Mouse (Mus musculus) limb, embryonic 11.5 days (tissue): ENCODE measurements at regions not wholly inside any gene's neighbourhood (a gene's known extent, or its start where the extent isn't known, plus 50 kb on each side); places are given as distances from the start of the nearest gene placed in this dataset.

Experiments used
- ATAC-seq: fragments of 200-750 bp; cut with Nextera tagmentation; 2 replicates; pipeline ENCODE4 v1.8.0; 2017; ENCODE audit warnings: low read depth; ENCODE audit not compliant: insufficient number of reproducible peaks, low FRiP score, low TSS enrichment
- DNase-seq: peaks from one replicate; pipeline ENCODE4 v3.0.0-alpha.2; 2015; ENCODE audit warnings: low spot score
- H3K27ac ChIP-seq: fragments of 300-500 bp; sonication (generic); replicated peaks from 2 replicates; pipeline ENCODE4 v1.5.1; 2014; ENCODE audit warnings: low read depth, mild to moderate bottlenecking, low read length
- H3K27me3 ChIP-seq: fragments of 300-500 bp; sonication (generic); 2 replicates; pipeline ENCODE4 v1.6.1; 2014; ENCODE audit warnings: mild to moderate bottlenecking, low read length, mixed read lengths; ENCODE audit not compliant: control insufficient read depth, insufficient read depth
- H3K36me3 ChIP-seq: fragments of 300-500 bp; sonication (generic); 2 replicates; pipeline ENCODE4 v1.6.1; 2014; ENCODE audit warnings: mild to moderate bottlenecking, low read length, moderate library complexity, mixed read lengths; ENCODE audit not compliant: control insufficient read depth, insufficient read depth
- H3K4me1 ChIP-seq: fragments of 300-500 bp; sonication (generic); 2 replicates; pipeline ENCODE4 v1.6.1; 2014; ENCODE audit warnings: low read length, mixed read lengths; ENCODE audit not compliant: control insufficient read depth, insufficient read depth
- H3K4me2 ChIP-seq: fragments of 300-500 bp; sonication (generic); 2 replicates; pipeline ENCODE4 v1.6.1; 2014; ENCODE audit warnings: low read depth, mild to moderate bottlenecking, moderate library complexity; ENCODE audit not compliant: severe bottlenecking
- H3K4me3 ChIP-seq: fragments of 300-500 bp; sonication (generic); 2 replicates; pipeline ENCODE4 v1.5.1; 2014; ENCODE audit warnings: low read depth, low read length
- H3K9ac ChIP-seq: fragments of 300-500 bp; sonication (generic); 2 replicates; pipeline ENCODE4 v1.6.1; 2014; ENCODE audit warnings: mild to moderate bottlenecking, low read length
- H3K9me3 ChIP-seq: fragments of 300-500 bp; sonication (generic); 2 replicates; pipeline ENCODE4 v1.6.1; 2016; ENCODE audit warnings: low read length; ENCODE audit not compliant: control insufficient read depth
- WGBS: fragments of 180-500 bp; shearing (Covaris S2); extraction: QIAGEN DNeasy Blood & Tissue Kit; methylation state at CpG from one replicate; pipeline ENCODE4 v1.1.7; 2014; 5-methylcytosine and 5-hydroxymethylcytosine counted together

GRCm38 (mm10) chr11:112028031-112028430 is 754.0 kb upstream of the Sox9 start:
- Histone ChIP-seq H3K27me3 (no peaks in the 10 kb centered on the region), H3K27ac (0 out of 2 replicates have a peak overlapping the region, but pooled peaks have one; percentile 39), H3K9ac (no peak overlapping the region), H3K4me3 (no peak overlapping the region), H3K4me1 (0 out of 2 replicates have a peak, but pooled peaks cover 4% of the 10 kb centered on the region), H3K9me3 (no peaks in the 10 kb centered on the region), H3K36me3 (no peaks in the 10 kb centered on the region), H3K4me2 (no peak overlapping the region)
- WGBS: 25% methylated on average over 5 of the region's 5 CpGs
- DNase-seq (peak; percentile 74), ATAC-seq (peak; percentile 75; the same call in 1 of the 2 replicates)

GRCm38 (mm10) chr11:112038741-112039140 is 743.3 kb upstream of the Sox9 start:
- Histone ChIP-seq H3K27ac (no peak overlapping the region), H3K4me3 (no peak overlapping the region), H3K4me2 (no peak overlapping the region), H3K9ac (no peak overlapping the region), H3K4me1 (no peaks in the 10 kb centered on the region), H3K9me3 (no peaks in the 10 kb centered on the region), H3K27me3 (no peaks in the 10 kb centered on the region), H3K36me3 (no peaks in the 10 kb centered on the region)
- WGBS: 92% methylated on average over 11 of the region's 11 CpGs
- DNase-seq (no peak), ATAC-seq (no peak)

DNA sequence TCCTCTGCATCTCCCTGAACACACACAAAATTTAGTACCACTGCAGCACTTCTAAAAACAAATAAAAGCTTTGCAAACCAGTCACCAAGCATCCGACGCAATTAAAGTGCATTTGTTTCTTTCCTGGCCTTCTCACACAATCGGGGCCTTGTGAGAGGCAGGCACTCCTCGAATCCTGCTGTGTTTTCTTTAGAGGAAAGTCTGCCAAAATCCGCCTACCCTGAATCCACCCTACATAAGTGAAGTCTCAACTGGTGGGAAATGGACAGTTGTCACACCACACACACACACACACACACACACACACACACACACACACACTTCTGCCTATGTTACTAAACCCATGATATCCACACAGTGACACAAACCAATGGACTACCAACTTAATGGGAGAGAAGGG is 737.6 kb upstream of the Sox9 start:
- H3K4me3 ChIP-seq: no peak overlapping the region
- no peak overlapping the region for H3K27ac ChIP-seq
- no peaks in the 10 kb centered on the region for H3K36me3 ChIP-seq
- H3K9ac ChIP-seq: no peak overlapping the region
- H3K4me2 ChIP-seq: no peak overlapping the region
- H3K4me1 ChIP-seq: no peaks in the 10 kb centered on the region
- WGBS: 49% methylated on average over 5 of the region's 5 CpGs
- DNase-seq: peak; percentile 25
- H3K27me3 ChIP-seq: no peaks in the 10 kb centered on the region
- ATAC-seq: no peak
- H3K9me3 ChIP-seq: no peaks in the 10 kb centered on the region

GRCm38 (mm10) chr11:112045353-112045752 is 736.7 kb upstream of the Sox9 start:
- Histone ChIP-seq H3K4me1 (no peaks in the 10 kb centered on the region), H3K9ac (no peak overlapping the region), H3K27me3 (no peaks in the 10 kb centered on the region), H3K4me2 (no peak overlapping the region), H3K4me3 (no peak overlapping the region), H3K27ac (no peak overlapping the region), H3K9me3 (no peaks in the 10 kb centered on the region), H3K36me3 (no peaks in the 10 kb centered on the region)
- no peak for DNase-seq
- ATAC-seq: no peak
- WGBS: 87% methylated on average over 2 of the region's 2 CpGs

DNA sequence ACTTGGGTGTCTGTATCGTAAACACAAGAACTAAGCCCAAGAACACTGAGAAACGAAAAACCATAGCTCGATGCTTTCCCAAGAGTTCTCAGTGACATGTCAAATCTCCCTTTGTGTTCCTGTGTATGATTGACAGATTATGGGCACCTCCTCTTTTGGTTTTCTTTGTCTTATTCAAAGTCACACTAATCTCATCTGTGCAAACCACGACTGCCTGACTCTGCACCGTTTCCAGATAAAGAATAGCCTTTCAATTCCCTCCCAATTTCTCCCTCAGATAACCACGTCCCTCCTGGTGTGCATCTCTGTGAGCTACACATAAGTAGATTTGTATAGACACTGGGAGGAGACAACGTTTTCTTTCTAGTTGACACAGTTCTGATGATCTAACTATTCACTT is 731.7 kb upstream of the Sox9 start:
- H3K4me3 ChIP-seq: no peak overlapping the region
- 0 out of 2 replicates have a peak, but pooled peaks cover 3% of the 10 kb centered on the region for H3K4me1 ChIP-seq
- no peak for ATAC-seq

GRCm38 (mm10) chr11:112055591-112055990 is 726.4 kb upstream of the Sox9 start:
- Histone ChIP-seq H3K36me3 (no peaks in the 10 kb centered on the region), H3K9ac (0 out of 2 replicates have a peak overlapping the region, but pooled peaks have one; percentile 27), H3K27me3 (no peaks in the 10 kb centered on the region), H3K4me1 (peaks cover 8% of the 10 kb centered on the region), H3K9me3 (no peaks in the 10 kb centered on the region), H3K4me3 (no peak overlapping the region), H3K27ac (peak overlapping the region; percentile 69; the same call in 1 of the 2 replicates), H3K4me2 (no peak overlapping the region)
- WGBS: 47% methylated on average over 6 of the region's 6 CpGs
- ATAC-seq (no peak), DNase-seq (no peak)

More for the DNA sequence above, 731.7 kb upstream of the Sox9 start:
- WGBS: 79% methylated on average over 7 of the region's 7 CpGs
- H3K4me2 ChIP-seq: no peak overlapping the region
- H3K27ac ChIP-seq: no peak overlapping the region
- no peaks in the 10 kb centered on the region for H3K36me3 ChIP-seq
- no peaks in the 10 kb centered on the region for H3K9me3 ChIP-seq
- no peak overlapping the region for H3K9ac ChIP-seq
- DNase-seq: no peak
- H3K27me3 ChIP-seq: no peaks in the 10 kb centered on the region

DNA sequence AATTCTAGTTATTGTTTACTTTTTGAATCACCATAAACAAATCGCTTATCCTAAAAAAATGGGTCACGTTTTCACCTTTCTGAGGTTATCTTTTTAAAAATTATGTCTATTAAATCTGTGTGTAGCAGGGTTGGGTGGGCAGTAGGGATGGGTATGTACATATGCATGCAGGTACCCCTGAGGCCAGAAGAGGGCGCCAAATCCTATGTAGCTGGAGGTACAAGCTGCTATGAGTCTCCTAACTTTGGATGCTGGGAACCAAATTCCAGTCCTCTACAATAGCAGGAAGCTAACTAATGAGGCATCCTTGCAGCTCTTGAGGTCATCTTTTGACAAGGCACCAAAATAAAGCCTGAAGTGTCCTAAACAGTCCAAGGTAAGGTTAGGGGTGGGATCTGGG is 714.8 kb upstream of the Sox9 start:
- Histone ChIP-seq H3K36me3 (no peaks in the 10 kb centered on the region), H3K4me1 (no peaks in the 10 kb centered on the region), H3K27ac (no peak overlapping the region), H3K4me2 (no peak overlapping the region), H3K9ac (no peak overlapping the region), H3K9me3 (no peaks in the 10 kb centered on the region), H3K27me3 (no peaks in the 10 kb centered on the region), H3K4me3 (no peak overlapping the region)
- DNase-seq: no peak
- ATAC-seq: no peak
- 77% methylated on average over 3 of the region's 3 CpGs for WGBS

DNA sequence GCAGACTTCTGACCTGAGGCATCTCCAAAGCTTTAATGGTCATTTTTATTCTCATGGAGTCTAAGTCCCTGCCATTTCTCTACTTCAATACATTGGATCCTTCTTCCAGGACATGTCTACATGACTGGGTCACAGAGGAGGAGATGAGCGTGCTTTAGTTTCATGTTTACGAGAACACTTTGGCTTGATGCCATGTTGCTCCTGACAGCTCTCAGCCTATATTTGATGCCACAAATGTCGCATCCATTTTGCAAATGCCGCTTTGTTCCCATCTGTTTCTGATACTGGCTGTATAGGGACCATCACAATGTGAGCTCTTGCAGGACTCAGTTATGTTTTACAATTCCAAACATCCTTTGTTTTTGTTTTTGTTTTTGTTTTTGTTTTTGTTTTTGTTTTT is 713.2 kb upstream of the Sox9 start:
- Histone ChIP-seq H3K4me3 (no peak overlapping the region), H3K4me1 (no peaks in the 10 kb centered on the region), H3K9ac (no peak overlapping the region), H3K36me3 (no peaks in the 10 kb centered on the region), H3K27me3 (no peaks in the 10 kb centered on the region), H3K4me2 (no peak overlapping the region), H3K27ac (no peak overlapping the region), H3K9me3 (no peaks in the 10 kb centered on the region)
- WGBS: 93% methylated on average over 4 of the region's 4 CpGs
- DNase-seq: no peak
- no peak for ATAC-seq

- H3K4me3 ChIP-seq: no peak overlapping the region
- no peaks in the 10 kb centered on the region for H3K9me3 ChIP-seq
- no peaks in the 10 kb centered on the region for H3K27me3 ChIP-seq
- ATAC-seq: no peak
- 91% methylated on average over 7 of the region's 7 CpGs for WGBS
- H3K4me1 ChIP-seq: no peaks in the 10 kb centered on the region
- H3K4me2 ChIP-seq: no peak overlapping the region
- H3K9ac ChIP-seq: no peak overlapping the region
- no peak for DNase-seq
- H3K36me3 ChIP-seq: no peaks in the 10 kb centered on the region
- H3K27ac ChIP-seq: no peak overlapping the region
These were observed 710.5 kb upstream of the Sox9 start for GRCm38 (mm10) chr11:112071571-112071970.
